Mouse (Mus musculus): ENCODE data around the gene Gdap2. TPM values are rescaled to one million over a fixed set of nuclear protein-coding genes. Genes with fewer than 3 reads are reported as not detected.

The Gdap2 gene
- 37.0 TPM for polyA plus RNA-seq (2017; shearing (Covaris generic))

DNA sequence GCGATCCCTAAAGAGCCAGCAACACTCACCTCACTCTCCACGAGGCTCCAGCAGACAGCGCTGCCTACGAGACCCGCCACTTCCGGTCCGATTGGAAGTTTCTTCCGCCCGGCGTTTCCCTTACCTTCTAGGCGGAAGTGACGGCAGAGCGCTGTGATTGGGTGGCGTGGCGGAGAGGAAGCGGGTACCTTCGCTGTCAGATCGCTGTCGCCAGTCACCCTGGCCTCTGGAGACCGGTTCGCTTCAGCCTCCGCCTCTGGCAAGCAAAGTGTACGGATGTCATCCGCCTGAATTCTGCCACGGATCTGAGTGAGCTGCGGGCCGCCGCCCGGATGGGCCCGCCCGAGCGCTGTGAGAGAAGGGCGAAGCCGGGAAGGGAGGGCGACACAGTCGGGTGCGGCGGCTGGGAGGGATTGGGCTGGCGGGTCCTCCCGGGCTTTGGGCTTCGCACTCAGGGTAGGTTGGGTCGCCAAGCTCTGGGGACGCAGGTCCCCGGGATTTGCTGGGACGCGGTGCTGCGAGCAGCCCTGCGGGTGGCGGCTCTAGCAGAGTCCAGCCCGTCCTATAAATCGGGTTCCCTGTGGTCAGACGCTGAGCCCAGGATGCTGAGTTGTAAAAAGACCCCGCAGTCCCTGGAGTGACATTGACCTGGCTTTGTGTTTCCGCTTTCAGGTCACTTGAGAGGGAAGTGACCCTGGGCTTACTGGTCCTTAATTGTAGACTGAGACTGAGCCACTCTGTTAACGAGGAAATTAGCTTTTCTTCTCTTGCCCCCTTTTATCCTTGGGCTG, at the start of gene Gdap2, which contains the start of gene Wdr3:
TSS of gene Gdap2 (plus strand) at position 67 of the 791 bp plus-strand sequence.
TSS of gene Wdr3 (minus strand) at position 93 of the 791 bp plus-strand sequence.

Other genes with a start within 250 kb of the Gdap2 start
- 89.5 TPM for gene Wdr3, start within 50 bp of the Gdap2 start, polyA plus RNA-seq (2017; shearing (Covaris generic))

Measured in inflammation-experienced regulatory T-cells, adult 16 weeks (primary cell).